Mouse (Mus musculus) erythroblast, embryonic 14.5 days (primary cell): ENCODE data around the gene Abcc5.

Experiments
- GATA1 ChIP-seq: IDR thresholded peaks from 2 replicates; pipeline ENCODE4 v1.6.1; 2012; ENCODE audit warnings: low read length, inconsistent platforms, mixed read lengths
- TAL1 ChIP-seq: IDR thresholded peaks from 3 replicates; pipeline ENCODE4 v1.6.1; 2012; ENCODE audit warnings: low read length, inconsistent platforms, mixed read lengths

GRCm38 (mm10) chr16:20325286-20325685, 100.9 kb downstream of the Abcc5 start, which contains the start of gene Cyp2ab1:
- no peak for TF ChIP-seq TAL1
- no peak for TF ChIP-seq GATA1
